Comparison of ENCODE assay signal across 31 mouse cellular contexts in the genomic region with DNA sequence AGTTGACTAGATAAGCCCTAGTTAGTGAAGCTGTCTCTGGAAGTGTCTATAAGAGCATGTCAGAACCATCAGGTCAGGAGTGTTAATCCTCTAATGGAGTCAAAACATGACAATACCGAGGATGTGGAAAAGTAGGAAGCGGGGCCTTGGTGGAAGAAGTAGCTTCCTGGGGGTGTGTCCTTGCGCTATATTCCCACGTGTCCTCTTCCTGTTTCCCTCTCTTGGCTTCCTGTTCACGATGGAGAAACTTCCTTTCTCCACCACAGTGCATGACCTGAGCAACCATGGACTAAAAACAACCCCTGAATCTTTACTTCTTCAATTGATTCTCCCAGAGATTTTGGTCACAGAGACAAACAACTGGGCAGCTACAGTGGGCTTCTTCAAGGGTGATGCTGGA. TPM values are rescaled to one million over a fixed set of nuclear protein-coding genes. Genes with fewer than 3 reads are reported as not detected.
DNase-seq lines count a peak whose midpoint lies in the region; ATAC-seq and TF ChIP-seq lines count a peak whose summit lies in the region.
"Had no signal": no experiment of that assay in that cellular context is flagged by ENCODE, and none has a peak within 500 bp of the region (broad histone marks: within the 10 kb centered on the region; RNA-seq: fewer than 3 reads in every experiment).

No protein-coding gene starts in this region.

- DNase-seq in liver, adult 2 months (ENCODE audit: extremely low read depth, low read depth, low spot score): peak; percentile 25
- DNase-seq in liver: no peak
- DNase-seq in lung, postnatal 0 days (ENCODE audit: low spot score): peak; percentile 31
- DNase-seq in lung, postnatal 10 days: no peak
- no peak for DNase-seq in embryonic facial prominence, embryonic 10.5 days (ENCODE audit: low spot score)
- DNase-seq: adrenal gland, adult 2 months; adrenal gland, postnatal 14 days; B cell, adult 2 months; cerebellum, adult 18-20 months; cerebellum, adult 9-10 months; cerebellum, postnatal 14 days; embryo, embryonic 11 days; forebrain, postnatal 0 days; gastrocnemius, adult 2 months; gastrocnemius, postnatal 14 days; heart, adult 18-20 months; heart, postnatal 10 days; heart, postnatal 36 days had no signal

- 78% methylated on average over 5 of the region's 5 CpGs for WGBS in liver, adult 2 months
- 64% methylated on average over 5 of the region's 5 CpGs for WGBS in lung, postnatal 0 days
- 84% methylated on average over 5 of the region's 5 CpGs for WGBS in embryonic facial prominence, embryonic 10.5 days
- WGBS in kidney, embryonic 16.5 days: 80% methylated on average over 5 of the region's 5 CpGs

- H3K4me1 ChIP-seq in liver, adult 2 months (ENCODE audit: control insufficient read depth, insufficient read depth, low read length): no peaks in the 10 kb centered on the region
- no peaks in the 10 kb centered on the region for H3K4me1 ChIP-seq in lung, postnatal 0 days (ENCODE audit: insufficient read depth, low read depth, low read length)
- peaks cover 10% of the 10 kb centered on the region for H3K4me1 ChIP-seq in bone marrow macrophage, adult 2 months (ENCODE audit: control insufficient read depth, insufficient read depth, low read length)
- peaks cover 7% of the 10 kb centered on the region; the same call in 1 of the 2 replicates for H3K4me1 ChIP-seq in embryonic facial prominence, embryonic 10.5 days
- H3K4me1 ChIP-seq in kidney, embryonic 16.5 days (ENCODE audit: insufficient read depth, low read length): no peaks in the 10 kb centered on the region; the same call in 1 of the 2 replicates

- H3K79me2 ChIP-seq in liver, adult 2 months (ENCODE audit: control insufficient read depth, insufficient read depth, low read length): no peaks in the 10 kb centered on the region

- H3K9me3 ChIP-seq in lung, postnatal 0 days (ENCODE audit: low read length): no peaks in the 10 kb centered on the region
- no peaks in the 10 kb centered on the region for H3K9me3 ChIP-seq in embryonic facial prominence, embryonic 10.5 days
- H3K9me3 ChIP-seq in kidney, embryonic 16.5 days (ENCODE audit: low read length): no peaks in the 10 kb centered on the region
- H3K9me3 ChIP-seq: forebrain, embryonic 10.5 days; forebrain, embryonic 13.5 days; G1E; heart, embryonic 12.5 days; heart, embryonic 15.5 days; hindbrain, embryonic 10.5 days; hindbrain, embryonic 13.5 days had no signal

- H3K9ac ChIP-seq in liver, adult 2 months (ENCODE audit: low read depth, low read length): no peak overlapping the region
- no peak overlapping the region for H3K9ac ChIP-seq in lung, postnatal 0 days (replicated peaks; ENCODE audit: low read depth)
- H3K9ac ChIP-seq in kidney, embryonic 16.5 days (replicated peaks; ENCODE audit: low read length): no peak overlapping the region
- H3K9ac ChIP-seq: forebrain, embryonic 13.5 days; forebrain, postnatal 0 days; heart, embryonic 12.5 days; heart, embryonic 15.5 days; hindbrain, embryonic 13.5 days had no signal

- no peak overlapping the region for H3K4me2 ChIP-seq in lung, postnatal 0 days (replicated peaks; ENCODE audit: low read depth, low read length)
- no peak overlapping the region for H3K4me2 ChIP-seq in kidney, embryonic 16.5 days (replicated peaks; ENCODE audit: low read depth, low read length)
- H3K4me2 ChIP-seq: forebrain, embryonic 13.5 days; heart, embryonic 12.5 days; heart, embryonic 15.5 days; hindbrain, embryonic 13.5 days had no signal

- no peaks in the 10 kb centered on the region for H3K27me3 ChIP-seq in liver, adult 2 months (ENCODE audit: control insufficient read depth, insufficient read depth, low read length)
- no peaks in the 10 kb centered on the region for H3K27me3 ChIP-seq in lung, postnatal 0 days (replicated peaks; ENCODE audit: insufficient read depth, low read length)
- no peaks in the 10 kb centered on the region; the same call in 1 of the 2 replicates for H3K27me3 ChIP-seq in embryonic facial prominence, embryonic 10.5 days (replicated peaks; ENCODE audit: low read depth, poor library complexity, severe bottlenecking)
- no peaks in the 10 kb centered on the region for H3K27me3 ChIP-seq in kidney, embryonic 16.5 days (ENCODE audit: insufficient read depth, low read length)
- H3K27me3 ChIP-seq: CH12.LX; forebrain, embryonic 13.5 days; heart, embryonic 15.5 days; hindbrain, embryonic 13.5 days; Patski had no signal

- TF ChIP-seq EP300 in lung, postnatal 0 days (IDR thresholded peaks at IDR 0.05): no peak

- H3K36me3 ChIP-seq in liver, adult 2 months (ENCODE audit: control insufficient read depth, insufficient read depth, low read length): peaks cover 4% of the 10 kb centered on the region; the same call in 1 of the 2 replicates
- 0 out of 2 replicates have a peak, but pooled peaks cover 10% of the 10 kb centered on the region for H3K36me3 ChIP-seq in lung, postnatal 0 days (ENCODE audit: insufficient read depth, low read length)
- peaks cover 39% of the 10 kb centered on the region for H3K36me3 ChIP-seq in embryonic facial prominence, embryonic 10.5 days (replicated peaks)
- peaks cover 27% of the 10 kb centered on the region for H3K36me3 ChIP-seq in kidney, embryonic 16.5 days (ENCODE audit: insufficient read depth, low read length)

- no peak for TF ChIP-seq CTCF in liver, adult 2 months (IDR thresholded peaks at IDR 0.05; ENCODE audit: low read depth, low read length)
- no peak for TF ChIP-seq CTCF in lung, postnatal 0 days (IDR thresholded peaks at IDR 0.05)
- no peak for TF ChIP-seq CTCF in bone marrow macrophage, adult 2 months (IDR thresholded peaks at IDR 0.05; ENCODE audit: low read depth, low read length)

- TF ChIP-seq POLR2A in liver, adult 2 months (IDR thresholded peaks at IDR 0.05; ENCODE audit: extremely low read depth, insufficient read depth, low read length): no peak
- no peak for TF ChIP-seq POLR2A in bone marrow macrophage, adult 2 months (IDR thresholded peaks at IDR 0.05; ENCODE audit: borderline replicate concordance, low read depth, low read length)

- H3K4me3 ChIP-seq in liver, adult 2 months (ENCODE audit: insufficient read depth, low read depth, low read length): no peak overlapping the region
- no peak overlapping the region for H3K4me3 ChIP-seq in lung, postnatal 0 days (ENCODE audit: low read depth, low read length)
- no peak overlapping the region for H3K4me3 ChIP-seq in bone marrow macrophage, adult 2 months (ENCODE audit: insufficient read depth, low read length)
- H3K4me3 ChIP-seq in embryonic facial prominence, embryonic 10.5 days: no peak overlapping the region
- no peak overlapping the region for H3K4me3 ChIP-seq in kidney, embryonic 16.5 days (ENCODE audit: low read length)
- H3K4me3 ChIP-seq: forebrain, embryonic 10.5 days; forebrain, embryonic 13.5 days; gastrocnemius, adult 2 months; heart, embryonic 12.5 days; heart, embryonic 15.5 days; hindbrain, embryonic 10.5 days; hindbrain, embryonic 13.5 days had no signal

- no peak overlapping the region for H3K27ac ChIP-seq in liver, adult 2 months (replicated peaks; ENCODE audit: insufficient read depth, low read depth, low read length)
- H3K27ac ChIP-seq in lung, postnatal 0 days (ENCODE audit: low read length): no peak overlapping the region
- peak overlapping the region; percentile 45 for H3K27ac ChIP-seq in bone marrow macrophage, adult 2 months (ENCODE audit: insufficient read depth, low read depth, low read length)
- H3K27ac ChIP-seq in embryonic facial prominence, embryonic 10.5 days (replicated peaks): no peak overlapping the region
- H3K27ac ChIP-seq in kidney, embryonic 16.5 days (ENCODE audit: low read length): no peak overlapping the region
- H3K27ac ChIP-seq: forebrain, embryonic 10.5 days; forebrain, embryonic 13.5 days; gastrocnemius, adult 2 months; heart, embryonic 15.5 days; hindbrain, embryonic 10.5 days; hindbrain, embryonic 13.5 days had no signal

- no peak for ATAC-seq in lung, postnatal 0 days
- peak; percentile 74 for ATAC-seq in megakaryocyte, adult 5-6 weeks (ENCODE audit: poor library complexity, severe bottlenecking)
- no peak for ATAC-seq in kidney, embryonic 16.5 days (ENCODE audit: low FRiP score, low TSS enrichment)
- ATAC-seq: forebrain, embryonic 13.5 days; forebrain, postnatal 0 days; hindbrain, embryonic 16.5 days; Patski had no signal

RNA-seq across cellular contexts. Expression of gene Coq7, which starts 11.1 kb away (rescaled TPM):
- 40.1 and 51.7 TPM in 2 replicates for total RNA-seq in liver, adult 2 months (2014; rRNA removed)
- 37.4 and 41.5 TPM in 2 replicates for polyA plus RNA-seq in liver, adult 2 months (2012; rRNA removed)
- polyA plus RNA-seq in lung, postnatal 0 days (2015; fragmentation: Nextera tagmentation; extraction: Ambion mirVana): 68.5 and 88.6 TPM in 2 replicates
- 13.6 and 15.8 TPM in 2 replicates for polyA plus RNA-seq in bone marrow macrophage, adult 2 months (2012; ENCODE audit: insufficient read depth, insufficient read length, missing spikeins)
- total RNA-seq in megakaryocyte, adult 5-6 weeks (2015): 18.3 and 19.5 TPM in 2 replicates
- total RNA-seq in megakaryocyte, adult 5-6 weeks (2017): 20.9 and 21.5 TPM in 2 replicates
- polyA plus RNA-seq in embryonic facial prominence, embryonic 10.5 days (2016; fragmentation: Nextera tagmentation; extraction: Ambion mirVana): 128 and 134 TPM in 2 replicates
- 144 and 158 TPM in 2 replicates for polyA plus RNA-seq in kidney, embryonic 16.5 days (2015; fragmentation: Nextera tagmentation; extraction: Ambion mirVana)

RNA-seq across cellular contexts. Expression of gene Itpripl2, which starts 30.3 kb away (rescaled TPM):
- total RNA-seq in liver, adult 2 months (2014; rRNA removed): 3.5 and 4.2 TPM in 2 replicates
- polyA plus RNA-seq in liver, adult 2 months (2012; rRNA removed): 0.98 and 1.6 TPM in 2 replicates
- polyA plus RNA-seq in lung, postnatal 0 days (2015; fragmentation: Nextera tagmentation; extraction: Ambion mirVana): 14.5 and 16.2 TPM in 2 replicates
- polyA plus RNA-seq in bone marrow macrophage, adult 2 months (2012; ENCODE audit: insufficient read depth, insufficient read length, missing spikeins): 50.9 and 59.0 TPM in 2 replicates
- total RNA-seq in megakaryocyte, adult 5-6 weeks (2015): 16.5 and 17.1 TPM in 2 replicates
- 32.1 and 36.1 TPM in 2 replicates for total RNA-seq in megakaryocyte, adult 5-6 weeks (2017)
- polyA plus RNA-seq in embryonic facial prominence, embryonic 10.5 days (2016; fragmentation: Nextera tagmentation; extraction: Ambion mirVana): 1.3 and 1.6 TPM in 2 replicates
- polyA plus RNA-seq in kidney, embryonic 16.5 days (2015; fragmentation: Nextera tagmentation; extraction: Ambion mirVana): 3.8 and 4.7 TPM in 2 replicates
- total RNA-seq: CH12.LX had no signal
- polyA plus RNA-seq: G1E had no signal

Comparison
In these comparisons a context has a peak if more than half of its experiments do, and no peak if none do; other contexts are left out.
1. DNase-seq: peak in liver, adult 2 months (single experiment) and lung, postnatal 0 days (single experiment); none in liver (single experiment), lung, postnatal 10 days (single experiment) and embryonic facial prominence, embryonic 10.5 days (single experiment).